Mouse (Mus musculus) forelimb bud, embryonic 11.5 days (tissue): ENCODE results near the gene Upk3bl.

Source experiments
- DNase-seq: peaks from one replicate; pipeline ENCODE4 v3.0.0-alpha.2; 2012; ENCODE audit warnings: low read depth, low spot score

Upk3bl gene

DNA sequence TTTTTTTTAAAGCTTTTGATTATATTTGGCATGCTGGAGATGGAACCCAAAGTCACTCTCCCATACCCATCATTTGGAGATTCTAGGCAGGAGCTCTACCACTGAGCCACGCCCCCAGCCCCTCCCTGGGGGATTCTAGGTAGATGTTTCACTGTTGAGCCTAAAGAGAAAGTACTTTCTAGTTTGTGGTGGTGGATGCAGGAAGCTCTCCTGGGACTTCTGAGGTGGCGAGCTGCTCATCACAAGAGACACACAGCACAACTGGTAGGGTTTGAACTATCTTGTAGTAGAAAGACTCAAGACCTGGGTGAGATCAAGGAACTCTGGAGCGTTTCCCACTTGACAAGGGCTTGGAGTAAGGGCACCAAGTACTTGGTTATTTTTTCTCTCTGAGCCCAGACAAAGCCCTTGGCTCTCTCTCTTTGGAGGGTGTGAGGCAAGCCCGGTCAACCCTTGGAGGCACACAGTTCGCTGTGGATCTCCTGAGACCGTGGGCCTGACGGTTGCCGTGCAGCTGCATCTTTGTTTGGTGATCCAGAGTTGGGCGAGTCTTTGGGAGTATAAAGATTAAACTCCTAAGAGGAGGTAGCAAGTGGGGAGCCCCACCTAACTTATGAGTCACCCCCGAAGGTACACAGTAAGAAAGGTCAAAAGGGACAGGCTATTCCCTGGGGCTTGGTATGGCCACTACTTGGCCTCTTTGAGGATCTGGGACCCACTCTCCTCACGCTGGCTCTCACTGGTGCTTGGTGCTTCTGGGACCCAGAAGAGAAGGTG is at the start of gene Upk3bl:
Gene Upk3bl, plus strand, starts transcription at position 192 of the 777 bp plus-strand sequence.
- no peak for DNase-seq

DNA sequence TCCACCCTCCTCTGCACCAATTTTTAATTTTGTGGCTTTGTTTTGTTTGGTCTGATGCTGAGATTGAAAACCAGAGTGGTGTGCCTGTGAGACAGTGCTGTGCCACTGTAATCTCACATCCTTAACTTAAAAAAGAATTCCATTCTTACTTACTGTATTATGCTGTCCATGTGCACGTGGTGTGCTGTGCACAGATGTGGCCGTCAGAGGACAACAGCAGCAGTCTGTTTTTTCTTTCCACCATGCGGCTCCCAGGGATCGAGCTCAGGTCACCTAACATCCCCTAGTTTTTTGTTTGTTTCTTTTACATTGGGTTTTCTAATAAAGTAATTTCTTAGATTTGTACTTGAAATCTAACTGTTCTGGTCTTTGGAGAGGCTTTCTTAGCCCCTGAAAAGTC is 49.8 kb upstream of the Upk3bl start:
- no peak for DNase-seq

DNA sequence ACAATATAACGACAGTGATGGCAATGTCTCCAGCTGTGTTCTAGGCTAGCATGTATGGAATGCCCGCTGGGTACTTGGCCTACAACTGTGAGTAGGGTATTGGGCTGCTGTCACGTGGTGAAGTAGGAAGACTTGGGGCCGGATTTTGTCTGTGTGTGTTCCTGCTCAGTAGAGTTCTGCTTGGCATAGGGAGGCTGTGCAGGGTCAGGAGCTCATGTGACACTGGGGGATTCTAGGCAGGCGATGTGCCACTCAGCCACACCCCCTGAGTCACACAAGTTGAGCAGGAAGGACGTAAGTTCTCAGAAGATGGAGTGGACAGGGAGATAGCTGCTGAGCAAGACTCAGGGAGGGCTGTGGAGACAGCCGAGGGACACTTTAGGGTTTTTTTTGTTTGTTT is 46.5 kb upstream of the Upk3bl start:
- DNase-seq = no peak

DNA sequence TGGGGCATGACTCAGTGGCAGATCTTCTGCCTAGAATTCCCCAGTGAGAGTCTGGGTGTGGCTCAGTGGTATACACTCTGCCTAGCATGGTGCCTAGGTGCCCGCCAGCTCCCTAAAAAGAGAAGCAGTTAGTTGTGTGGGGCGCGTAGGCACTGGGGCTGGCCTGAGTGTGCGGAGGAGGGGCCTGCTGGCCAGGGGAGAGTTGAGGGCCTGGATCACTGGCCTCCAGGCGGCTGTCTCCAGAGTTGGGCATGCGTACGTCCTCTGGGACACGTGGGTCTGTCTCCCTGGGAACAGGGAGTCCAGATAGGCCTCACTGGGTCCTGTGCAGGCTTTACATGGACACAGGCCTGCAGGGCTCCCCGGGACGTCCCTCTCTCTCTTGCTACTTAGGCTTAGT is 39.4 kb upstream of the Upk3bl start:
- DNase-seq = no peak

DNA sequence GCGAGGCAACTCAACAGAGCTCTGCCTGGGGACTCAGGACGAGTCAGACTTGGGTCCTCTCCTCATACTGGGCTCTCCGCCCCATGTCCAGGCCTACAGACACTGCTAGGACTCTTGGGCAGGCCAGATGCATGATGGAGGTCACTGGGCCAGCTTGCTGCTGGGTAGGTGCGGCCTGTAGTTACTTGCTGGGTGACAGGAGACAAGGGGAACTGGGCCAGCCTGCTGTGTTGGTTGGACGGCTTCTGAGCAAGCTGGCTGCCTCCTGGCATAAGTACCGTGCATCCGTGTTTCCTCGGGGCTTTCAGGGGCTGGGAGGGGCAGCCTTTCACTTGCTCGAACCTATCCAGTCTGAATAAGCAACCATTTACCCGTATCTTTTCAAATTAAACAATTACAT is 38.7 kb upstream of the Upk3bl start:
- DNase-seq = no peak

DNA sequence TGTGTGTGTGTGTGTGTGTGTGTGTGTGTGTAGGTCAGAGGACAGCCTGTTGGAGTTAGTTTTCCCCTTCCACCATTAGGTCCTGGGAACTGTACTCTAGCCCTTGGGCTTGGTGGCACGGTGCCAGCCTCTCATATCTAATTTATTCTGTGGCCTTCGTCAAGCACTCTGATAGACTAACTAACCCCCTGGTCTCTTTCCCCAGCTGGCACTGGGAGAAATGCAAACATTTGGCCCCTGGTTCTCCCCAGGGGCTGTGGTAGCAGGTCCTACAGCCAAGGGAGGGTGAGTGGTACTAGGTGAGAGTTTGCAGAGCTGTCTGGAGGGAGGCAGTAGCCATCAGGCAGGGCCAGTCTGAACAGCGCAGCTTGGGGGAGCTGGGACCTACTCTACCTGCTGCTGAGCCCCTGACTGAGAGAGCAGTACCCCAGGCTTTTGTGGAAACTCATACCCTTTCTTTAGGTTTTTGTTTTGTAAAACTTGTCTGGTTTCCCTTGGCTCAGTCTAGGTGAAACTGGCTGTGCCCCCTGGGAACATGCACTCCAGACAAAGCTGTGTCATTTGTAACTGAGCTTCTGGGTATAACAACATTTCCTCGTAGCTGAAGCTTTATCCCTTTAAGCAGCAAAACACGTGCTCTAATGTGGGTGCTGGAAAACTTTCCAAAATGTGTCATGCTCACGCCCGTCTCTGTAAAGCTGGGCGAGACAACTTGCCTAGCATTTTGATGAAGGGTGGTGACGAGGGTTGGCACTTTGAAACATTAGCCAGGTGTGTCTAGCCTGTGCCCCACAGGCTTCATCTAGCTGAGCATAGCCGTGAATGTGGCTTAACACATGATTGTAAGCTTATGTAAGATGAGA is 38.0 kb upstream of the Upk3bl start:
- DNase-seq = no peak

DNA sequence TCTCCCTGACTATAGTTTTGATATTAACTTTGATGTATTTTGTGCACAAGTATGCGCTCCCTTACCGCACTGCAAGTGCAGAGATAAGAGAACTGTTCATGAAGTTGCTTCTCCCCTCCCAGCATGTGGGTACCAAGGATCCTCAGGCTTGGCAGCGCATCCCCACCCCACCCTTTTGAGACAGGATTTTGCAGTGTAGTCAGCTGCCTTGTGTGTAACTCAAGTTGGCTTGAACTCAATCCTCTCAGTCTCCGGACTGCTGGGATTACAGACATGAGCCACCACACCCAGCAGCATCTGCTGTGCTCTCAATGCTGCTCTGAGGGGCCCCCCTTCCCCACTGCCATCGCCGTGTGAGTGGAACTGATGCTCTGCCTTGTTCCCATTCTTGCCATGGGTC is 37.0 kb upstream of the Upk3bl start:
- DNase-seq = no peak

DNA sequence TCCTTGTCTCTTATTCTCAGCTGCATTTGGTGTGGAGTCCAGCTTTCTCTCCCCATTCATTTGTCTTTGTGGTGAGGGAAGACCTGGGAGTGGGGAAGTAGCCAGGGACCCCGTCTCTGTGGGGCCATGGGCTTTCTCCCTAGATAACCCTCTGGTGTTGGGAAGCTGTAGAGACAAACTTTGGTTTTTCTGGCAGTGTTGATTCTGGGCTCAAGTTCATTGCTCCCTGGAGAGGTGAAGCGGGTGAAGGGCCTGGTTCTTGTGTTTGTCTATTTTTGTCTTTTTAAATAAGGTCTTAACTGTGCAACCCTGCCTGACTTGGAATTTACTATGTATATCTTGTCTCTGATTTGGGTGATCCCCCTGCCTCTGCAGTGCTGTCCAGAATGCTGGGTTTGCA is 35.6 kb upstream of the Upk3bl start:
- DNase-seq = no peak

DNA sequence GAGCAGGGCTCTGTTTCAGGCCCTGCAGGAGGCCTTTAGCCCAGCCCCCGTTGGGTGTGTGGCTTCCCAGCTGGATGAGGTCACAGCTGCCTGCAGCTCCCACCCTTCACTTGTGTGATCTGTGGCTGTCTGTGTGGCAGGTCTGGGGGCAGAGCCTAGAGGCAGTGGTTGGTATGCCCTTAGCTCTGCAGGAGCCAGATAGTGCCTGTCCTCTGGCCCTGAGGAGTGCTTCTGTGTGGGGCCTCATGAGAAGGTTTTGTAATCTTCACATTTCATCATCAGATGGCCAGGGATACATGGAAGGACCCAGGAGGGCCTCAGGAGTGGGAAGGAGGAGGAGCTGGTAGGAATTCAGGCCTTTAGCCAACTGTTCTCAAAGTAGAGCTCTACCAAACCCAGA is 34.4 kb upstream of the Upk3bl start:
- no peak for DNase-seq

DNA sequence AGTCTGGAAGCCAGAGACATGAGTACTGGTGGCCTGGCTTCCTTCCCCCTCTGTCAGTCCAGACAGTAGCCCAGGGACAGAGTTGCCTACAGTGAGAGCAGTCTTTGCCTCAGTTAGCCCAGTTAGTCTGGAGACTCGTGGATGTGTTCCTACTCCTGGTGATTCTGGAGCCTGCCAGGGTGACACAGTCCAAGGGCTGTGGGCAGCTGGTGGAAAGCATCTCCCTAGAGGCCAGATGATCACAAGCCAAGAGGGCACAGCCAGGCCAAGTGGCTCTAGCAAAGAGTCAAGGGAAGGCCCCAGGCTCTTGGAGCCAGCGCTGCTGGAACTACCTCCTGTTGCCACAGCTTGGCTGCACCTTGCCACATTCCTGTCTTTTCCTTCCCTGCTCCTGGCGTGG is 28.6 kb upstream of the Upk3bl start:
- no peak for DNase-seq

DNA sequence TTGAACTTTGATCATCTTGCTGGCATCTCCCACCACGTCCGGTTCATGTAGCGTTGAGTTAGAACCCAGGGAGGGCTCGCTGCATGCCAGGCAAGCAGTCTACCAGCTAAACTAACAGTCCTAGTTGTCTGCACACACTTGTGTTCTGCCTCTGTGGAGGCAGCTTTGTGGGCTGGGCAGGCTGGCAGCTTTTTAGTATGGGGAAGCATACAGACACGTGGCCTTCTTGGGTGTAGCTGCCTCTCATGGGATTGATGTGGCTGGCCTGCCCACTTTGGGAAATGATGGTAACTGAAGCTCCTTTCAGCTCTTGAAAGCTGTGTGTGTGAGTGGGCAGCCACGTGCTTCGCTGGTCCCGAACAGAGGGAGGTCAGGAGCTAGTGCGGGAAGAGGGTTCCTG is 27.4 kb upstream of the Upk3bl start:
- DNase-seq = no peak

DNA sequence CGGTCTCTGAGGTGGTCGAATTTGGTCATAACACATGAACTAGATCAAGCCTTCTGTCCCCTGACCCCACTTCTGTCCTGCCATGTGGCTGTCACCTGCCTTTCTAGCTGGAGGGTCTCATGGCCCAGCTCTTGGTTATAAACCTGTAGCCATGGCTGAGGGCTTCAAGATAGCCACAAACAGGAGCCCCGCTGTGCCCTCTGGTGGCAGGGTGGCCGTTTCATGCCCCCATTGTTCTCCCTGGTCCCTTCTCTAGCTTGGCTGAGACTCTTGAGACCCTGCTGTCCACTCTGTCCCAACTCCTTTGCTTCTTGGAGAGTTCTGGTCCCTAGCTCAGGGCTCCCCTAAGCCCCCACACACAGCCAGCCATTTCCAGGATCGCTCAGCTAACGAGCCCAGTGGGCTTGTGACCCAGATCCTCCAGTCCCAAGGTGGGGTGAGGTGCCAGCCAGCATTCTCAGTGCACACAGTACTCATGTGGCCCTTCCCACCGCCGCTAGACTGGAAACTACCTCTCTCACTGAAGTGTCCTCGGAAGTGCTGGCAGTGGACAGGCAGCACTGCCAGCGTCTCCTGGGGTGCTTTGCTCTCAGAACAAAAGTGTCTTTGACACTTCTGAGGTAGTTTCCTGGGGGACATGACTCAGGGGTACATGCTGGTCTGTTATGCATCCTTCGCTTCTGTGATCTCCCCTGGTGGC is 26.5 kb upstream of the Upk3bl start:
- DNase-seq = no peak

DNA sequence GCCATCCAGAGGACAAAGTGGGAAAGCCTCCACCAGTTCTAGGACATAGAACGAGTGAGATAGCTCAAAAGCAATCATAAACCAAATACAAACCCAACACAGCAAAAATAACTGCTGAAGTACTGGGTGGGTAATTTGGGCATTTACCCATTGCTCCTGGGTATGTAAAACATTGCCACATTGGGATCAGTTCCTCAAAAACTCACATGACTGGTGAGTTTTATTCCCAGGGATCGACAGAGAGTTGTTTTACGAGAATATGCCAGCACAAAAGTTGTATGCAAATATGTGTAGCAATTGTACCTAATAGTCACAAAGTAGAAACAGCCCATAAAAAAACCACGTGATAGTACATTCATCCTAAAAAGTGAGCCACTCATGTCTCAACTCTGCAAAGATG is 19.4 kb upstream of the Upk3bl start:
- DNase-seq = no peak

DNA sequence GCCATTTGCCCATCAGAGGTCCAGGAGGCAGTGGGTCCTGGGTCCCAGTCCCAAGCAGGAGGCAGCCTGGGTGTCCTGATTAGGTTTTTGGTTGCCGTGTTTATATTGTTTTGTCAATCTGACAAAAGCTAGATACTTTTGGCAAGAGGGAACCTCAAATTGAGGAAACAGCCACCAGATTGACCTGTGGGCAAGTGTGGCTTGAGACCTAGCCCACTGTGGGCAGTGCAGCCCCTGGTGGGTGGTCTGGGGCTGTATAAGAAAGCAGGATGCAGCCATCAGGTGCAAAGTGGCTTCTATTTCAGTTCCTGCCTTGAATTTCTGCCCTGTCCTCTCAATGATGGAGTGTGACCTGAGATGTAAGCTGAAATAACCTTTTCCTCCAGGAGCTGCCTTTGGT is 19.0 kb upstream of the Upk3bl start:
- no peak for DNase-seq

DNA sequence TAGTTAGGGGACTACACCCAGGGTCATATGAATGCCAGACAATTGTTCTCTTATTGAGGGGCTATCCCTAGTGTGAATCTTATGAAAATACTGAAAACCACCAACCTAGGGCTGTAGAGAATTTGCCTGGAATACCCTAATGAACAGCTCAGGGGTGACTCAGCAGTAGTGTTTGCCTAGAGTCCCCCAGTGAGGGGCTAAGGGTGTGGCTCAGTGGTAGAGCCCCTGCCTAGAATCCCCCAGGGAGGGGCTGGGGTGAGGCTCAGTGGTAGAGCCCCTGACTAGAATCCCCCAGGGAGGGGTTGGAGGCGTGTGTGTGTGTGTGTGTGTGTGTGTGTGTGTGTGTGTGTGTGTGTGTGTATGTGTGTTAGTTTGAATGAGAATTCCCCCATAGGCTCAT is 17.6 kb upstream of the Upk3bl start:
- no peak for DNase-seq

DNA sequence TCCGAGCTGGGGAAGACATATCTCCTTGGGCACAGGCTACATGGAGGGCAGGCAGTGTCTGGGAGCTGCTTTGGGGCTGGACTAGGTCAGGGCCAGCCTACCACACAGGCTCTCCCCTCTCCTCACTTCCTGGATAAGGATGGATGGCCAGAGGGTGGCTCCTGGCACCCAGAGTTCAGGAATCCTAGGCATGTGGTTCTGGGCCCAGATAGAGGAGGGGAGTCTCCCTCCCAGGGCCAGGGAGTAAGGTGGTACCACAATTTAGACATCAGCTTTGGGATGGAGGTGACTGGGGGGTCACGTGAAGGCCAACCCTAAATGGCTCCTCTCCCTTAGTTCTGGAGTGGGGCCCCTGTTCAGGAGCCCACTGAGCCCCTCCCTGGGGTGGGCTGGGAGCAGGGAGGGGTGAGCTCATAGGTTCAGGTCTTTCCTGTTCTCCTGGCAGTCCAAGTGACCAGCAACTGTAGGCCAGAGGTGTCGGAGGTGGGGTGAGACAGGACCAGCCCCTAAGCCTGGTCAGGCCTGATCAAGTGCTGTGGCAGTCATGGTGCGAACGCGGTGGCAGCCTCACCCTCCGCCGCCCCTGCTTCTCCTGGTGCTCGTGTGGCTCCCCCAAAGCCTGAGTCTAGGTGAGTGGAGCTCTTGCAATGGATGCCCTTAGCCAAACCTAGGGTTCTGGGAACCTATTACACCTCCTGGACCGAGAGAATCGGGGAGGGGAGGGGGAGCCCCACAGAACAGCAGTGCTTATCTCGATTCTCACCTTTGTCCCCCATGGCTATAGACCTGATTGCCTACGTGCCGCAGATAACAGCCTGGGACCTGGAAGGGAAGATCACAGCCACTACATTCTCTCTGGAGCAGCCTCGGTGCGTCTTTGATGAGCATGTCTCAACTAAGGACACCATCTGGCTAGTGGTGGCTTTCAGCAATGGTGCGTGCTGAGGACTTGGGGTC is 15.8 kb upstream of the Upk3bl start, which contains the start of gene Upk3b:
Gene Upk3b, plus strand, starts transcription at position 239 of the 957 bp plus-strand sequence.
- no peak for DNase-seq

DNA sequence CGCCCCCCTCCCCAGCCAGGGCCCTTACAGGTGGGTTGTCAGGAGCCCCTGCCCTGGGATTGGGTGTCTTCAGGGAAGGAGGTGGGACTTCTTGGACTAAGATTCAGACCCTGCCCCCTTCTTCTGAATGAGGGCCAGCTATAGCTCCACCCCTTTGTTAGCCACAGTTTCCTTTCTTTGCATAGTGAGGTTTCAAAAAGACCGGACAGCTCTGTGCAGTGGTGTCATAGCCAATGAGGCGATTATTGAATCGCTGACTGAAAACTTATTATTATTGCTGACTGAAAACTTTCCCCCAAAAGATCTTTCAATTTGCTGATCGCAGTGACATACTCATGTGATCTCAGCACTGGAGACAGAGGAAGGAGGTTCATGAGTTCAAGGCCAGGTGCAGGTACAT is 14.1 kb upstream of the Upk3bl start:
- DNase-seq = no peak

DNA sequence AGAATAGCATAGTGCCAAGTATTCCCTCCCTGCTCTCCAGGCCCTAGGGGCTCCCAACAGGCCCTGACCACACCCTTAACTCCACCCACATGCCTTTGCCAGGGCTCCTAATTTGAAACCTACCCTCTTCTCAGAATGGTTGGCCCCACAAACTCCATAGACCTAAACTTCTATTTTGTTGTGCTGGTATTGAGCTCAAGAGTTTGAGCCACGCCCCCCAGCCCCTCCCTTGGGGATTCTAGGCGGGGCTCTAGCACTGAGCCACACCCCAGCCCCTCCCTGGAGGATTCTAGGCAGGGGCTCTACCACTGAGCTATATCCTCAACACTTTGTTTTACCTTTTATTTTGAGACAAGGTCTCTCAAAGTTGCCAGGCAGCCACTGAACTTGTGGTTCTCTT is 13.0 kb upstream of the Upk3bl start:
- no peak for DNase-seq

DNA sequence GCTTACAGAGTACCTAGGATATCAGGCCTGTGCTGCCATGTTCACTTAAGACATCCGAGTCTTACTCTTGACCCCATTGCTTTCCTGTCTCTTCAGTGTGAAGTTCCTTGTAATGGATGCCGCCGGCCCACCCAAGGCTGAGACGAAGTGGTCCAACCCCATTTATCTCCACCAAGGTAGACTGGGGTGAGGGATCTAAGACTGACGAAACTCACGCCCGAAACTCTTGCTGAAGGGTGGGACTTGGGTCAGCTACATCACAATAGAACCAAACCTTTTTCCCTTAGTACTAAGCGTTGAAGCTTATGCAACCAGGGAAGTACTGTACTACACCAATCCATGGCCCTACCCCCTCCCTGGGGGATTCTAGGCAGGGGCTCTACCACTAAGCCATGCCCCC is 12.6 kb upstream of the Upk3bl start:
- no peak for DNase-seq

DNA sequence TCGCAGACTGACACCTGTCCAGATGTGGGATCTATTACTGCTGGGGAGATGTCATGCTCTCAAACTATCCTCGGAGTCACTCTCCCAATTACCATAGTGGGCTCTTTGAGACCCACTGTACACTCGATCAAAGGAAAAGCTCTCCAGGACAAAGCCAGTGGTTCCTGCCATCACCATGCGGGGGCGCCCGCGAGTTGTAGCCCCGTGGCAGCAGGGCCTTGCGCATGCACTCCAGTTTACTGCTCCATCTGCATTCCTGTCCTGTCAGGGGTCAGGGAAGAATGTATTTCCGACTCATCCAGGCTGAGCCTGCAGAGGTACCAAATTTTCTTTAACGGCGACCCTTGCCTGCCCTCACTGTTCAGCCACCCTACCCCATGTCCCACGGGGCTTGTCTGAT is 9.4 kb upstream of the Upk3bl start:
- DNase-seq = no peak

DNA sequence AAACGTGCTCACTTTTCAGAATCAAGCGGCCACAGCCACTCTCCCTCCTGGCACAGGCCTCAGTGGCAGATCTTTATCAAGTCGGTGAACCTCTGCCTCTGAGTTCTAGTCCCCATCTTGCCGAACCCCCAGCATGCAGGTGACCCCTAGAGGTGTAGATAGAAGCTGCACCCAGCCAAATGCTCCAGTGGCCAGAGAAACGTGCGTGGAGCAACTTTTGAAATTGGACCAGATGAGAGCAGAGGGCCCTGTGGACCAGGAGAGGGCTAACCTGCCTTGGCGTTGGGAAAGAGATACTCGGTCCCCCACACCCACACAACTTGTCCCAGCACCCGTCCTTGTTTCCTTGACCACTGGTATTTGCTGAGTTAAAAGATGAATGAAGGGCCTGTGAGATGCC is 8.9 kb upstream of the Upk3bl start:
- no peak for DNase-seq
